Mouse (Mus musculus): ENCODE measurements around the gene Pde4d. TPM values are rescaled to one million over a fixed set of nuclear protein-coding genes. Genes with fewer than 3 reads are reported as not detected.

The Pde4d gene
- polyA plus RNA-seq, 1 experiment = 33.8 TPM

DNA sequence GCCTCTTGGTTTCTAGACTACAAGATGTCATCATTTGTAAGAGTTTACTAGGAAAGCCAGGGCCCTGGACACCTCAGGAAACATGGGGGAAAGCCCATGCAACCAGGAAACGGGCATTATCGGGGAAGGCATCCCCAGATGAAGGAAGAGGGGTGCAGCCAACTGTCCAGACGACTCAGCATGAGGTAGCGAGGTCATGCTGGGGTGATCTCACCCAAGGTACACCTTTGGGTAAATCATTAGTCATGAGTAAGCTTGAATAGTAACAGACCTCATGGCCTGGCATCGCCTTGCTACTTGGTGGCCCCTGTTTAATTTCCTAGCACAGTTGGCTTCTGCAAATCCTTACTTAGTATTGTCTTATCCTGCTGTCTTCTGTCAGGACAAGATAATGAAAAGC, 1105.8 kb downstream of the Pde4d start:
- WGBS = 33% methylated on average over 5 of the region's 5 CpGs
- TF ChIP-seq POLR2A (IDR thresholded peaks at IDR 0.05; ENCODE audit: borderline replicate concordance, insufficient read depth, low read length) (no peak), CTCF (IDR thresholded peaks at IDR 0.05; ENCODE audit: borderline replicate concordance, insufficient read depth, low read depth, low read length) (no peak)
- no peak overlapping the region for H3K4me3 ChIP-seq (replicated peaks; ENCODE audit: insufficient read depth, low read depth, low read length)

DNA sequence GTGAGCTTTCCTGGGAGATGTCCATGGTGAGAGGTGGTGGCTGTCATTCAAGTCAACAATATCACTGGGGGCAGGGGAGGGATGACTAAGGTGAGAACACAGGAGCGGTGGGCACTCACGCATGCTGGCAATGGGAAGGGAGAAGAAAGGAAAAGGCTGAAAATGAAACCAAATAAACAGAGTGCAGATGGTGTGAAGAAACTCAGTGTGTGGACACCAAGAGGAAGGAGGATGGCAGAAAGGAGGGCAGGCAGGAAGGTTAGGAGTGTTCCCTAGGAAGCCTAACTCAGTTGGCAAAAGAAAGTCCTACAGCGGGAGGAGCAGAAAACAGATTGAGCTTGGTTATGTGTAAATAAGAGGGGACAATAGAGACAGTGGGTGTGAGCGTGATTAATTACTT, 1107.1 kb downstream of the Pde4d start:
- 41% methylated on average over 4 of the region's 4 CpGs for WGBS

More for the DNA sequence above, 1105.8 kb downstream of the Pde4d start:
- peak; percentile 68 to 78 for DNase-seq
- Histone ChIP-seq H3K27me3 (ENCODE audit: control insufficient read depth, insufficient read depth, low read length) (no peaks in the 10 kb centered on the region), H3K4me1 (ENCODE audit: control insufficient read depth, insufficient read depth, low read length) (peaks cover 5% of the 10 kb centered on the region), H3K27ac (ENCODE audit: insufficient read depth, low read length) (no peak overlapping the region)

DNA sequence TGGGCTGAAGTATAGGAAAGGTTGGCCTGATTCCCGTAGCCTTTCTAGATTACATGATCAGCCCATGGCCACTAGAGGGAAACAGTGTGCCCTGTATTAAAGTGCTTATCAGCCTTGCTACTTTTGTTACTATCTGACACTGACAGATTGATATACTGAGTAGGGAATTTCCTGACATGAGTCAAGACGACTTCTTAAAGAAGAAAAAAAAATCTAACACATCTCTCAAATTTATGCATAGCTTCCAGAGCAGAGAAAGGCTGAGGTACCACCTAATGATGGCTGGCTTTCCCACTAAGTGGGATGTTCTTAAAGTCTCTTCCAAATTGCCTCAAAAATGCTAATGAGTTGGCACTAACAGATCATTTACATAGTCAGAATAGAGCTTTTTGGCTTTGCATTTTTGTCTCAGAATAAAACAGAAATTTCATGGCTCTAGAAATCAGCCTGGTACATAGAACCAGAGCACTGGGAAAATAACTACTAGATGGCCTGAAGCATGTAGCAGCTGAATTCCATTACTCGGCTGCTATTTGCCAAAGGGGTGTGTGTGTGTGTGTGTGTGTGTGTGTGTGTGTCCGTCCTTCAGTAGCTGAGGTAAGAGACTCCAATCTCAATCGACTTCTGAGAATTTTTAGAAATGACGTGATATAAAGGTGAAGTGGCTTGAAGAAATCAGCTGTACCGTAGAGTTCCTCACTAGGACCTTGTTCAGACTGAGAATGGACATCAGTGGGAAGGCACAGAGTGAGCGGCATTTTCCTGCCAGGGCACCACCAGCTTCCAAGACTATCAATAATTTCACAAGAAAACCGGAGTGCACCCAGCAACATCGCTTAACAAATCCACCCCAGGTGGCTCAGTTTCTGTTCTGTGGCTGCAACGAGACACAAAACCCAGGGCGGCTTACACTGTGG, 1108.9 kb downstream of the Pde4d start:
- 76% methylated on average over 12 of the region's 12 CpGs for WGBS
- peak in 1 of 2 experiments; percentile 54 for DNase-seq
- H3K4me1 ChIP-seq (ENCODE audit: control insufficient read depth, insufficient read depth, low read length) = peaks cover 5% of the 10 kb centered on the region
- no peaks in the 10 kb centered on the region for H3K27me3 ChIP-seq (ENCODE audit: control insufficient read depth, insufficient read depth, low read length)
- H3K4me3 ChIP-seq (replicated peaks; ENCODE audit: insufficient read depth, low read depth, low read length) = no peak overlapping the region
- H3K27ac ChIP-seq (ENCODE audit: insufficient read depth, low read length) = no peak overlapping the region
- peak; percentile 32; the same call in 1 of the 2 replicates for TF ChIP-seq CTCF (IDR thresholded peaks at IDR 0.05; ENCODE audit: borderline replicate concordance, insufficient read depth, low read depth, low read length)
- TF ChIP-seq POLR2A (IDR thresholded peaks at IDR 0.05; ENCODE audit: borderline replicate concordance, insufficient read depth, low read length) = no peak

More for the DNA sequence above, 1107.1 kb downstream of the Pde4d start:
- no peak overlapping the region for H3K4me3 ChIP-seq (replicated peaks; ENCODE audit: insufficient read depth, low read depth, low read length)
- H3K4me1 ChIP-seq (ENCODE audit: control insufficient read depth, insufficient read depth, low read length) = peaks cover 5% of the 10 kb centered on the region
- no peaks in the 10 kb centered on the region for H3K27me3 ChIP-seq (ENCODE audit: control insufficient read depth, insufficient read depth, low read length)
- H3K27ac ChIP-seq (ENCODE audit: insufficient read depth, low read length) = peak overlapping the region; percentile 19
- no peak for TF ChIP-seq POLR2A (IDR thresholded peaks at IDR 0.05; ENCODE audit: borderline replicate concordance, insufficient read depth, low read length)
- TF ChIP-seq CTCF (IDR thresholded peaks at IDR 0.05; ENCODE audit: borderline replicate concordance, insufficient read depth, low read depth, low read length) = no peak
- DNase-seq = peak; percentile 44 to 61

DNA sequence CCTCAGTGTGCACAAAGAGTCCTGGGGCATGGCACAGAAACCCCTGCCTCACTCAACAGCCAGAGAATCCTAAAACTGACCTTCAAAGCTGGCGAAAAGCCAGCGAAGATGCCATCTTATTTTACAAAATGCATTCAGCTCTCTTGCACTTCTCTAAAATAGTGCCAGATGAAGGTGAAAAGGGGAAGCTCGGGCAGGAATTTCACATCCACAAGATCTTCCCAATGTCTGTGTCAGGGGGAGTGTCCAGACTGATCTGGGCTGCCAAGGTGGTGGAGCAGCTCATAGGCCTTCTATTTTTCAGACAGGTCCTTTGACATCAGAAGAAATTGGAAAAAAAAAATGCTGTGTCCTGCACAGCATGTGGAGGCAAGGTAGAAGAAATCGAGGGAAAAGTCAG, 1110.5 kb downstream of the Pde4d start:
- DNase-seq = no peak
- Histone ChIP-seq H3K4me1 (ENCODE audit: control insufficient read depth, insufficient read depth, low read length) (peaks cover 5% of the 10 kb centered on the region), H3K27ac (ENCODE audit: insufficient read depth, low read length) (no peak overlapping the region), H3K27me3 (ENCODE audit: control insufficient read depth, insufficient read depth, low read length) (no peaks in the 10 kb centered on the region), H3K4me3 (replicated peaks; ENCODE audit: insufficient read depth, low read depth, low read length) (no peak overlapping the region)
- TF ChIP-seq CTCF (IDR thresholded peaks at IDR 0.05; ENCODE audit: borderline replicate concordance, insufficient read depth, low read depth, low read length) = no peak
- no peak for TF ChIP-seq POLR2A (IDR thresholded peaks at IDR 0.05; ENCODE audit: borderline replicate concordance, insufficient read depth, low read length)
- WGBS = 80% methylated on average over 4 of the region's 4 CpGs

DNA sequence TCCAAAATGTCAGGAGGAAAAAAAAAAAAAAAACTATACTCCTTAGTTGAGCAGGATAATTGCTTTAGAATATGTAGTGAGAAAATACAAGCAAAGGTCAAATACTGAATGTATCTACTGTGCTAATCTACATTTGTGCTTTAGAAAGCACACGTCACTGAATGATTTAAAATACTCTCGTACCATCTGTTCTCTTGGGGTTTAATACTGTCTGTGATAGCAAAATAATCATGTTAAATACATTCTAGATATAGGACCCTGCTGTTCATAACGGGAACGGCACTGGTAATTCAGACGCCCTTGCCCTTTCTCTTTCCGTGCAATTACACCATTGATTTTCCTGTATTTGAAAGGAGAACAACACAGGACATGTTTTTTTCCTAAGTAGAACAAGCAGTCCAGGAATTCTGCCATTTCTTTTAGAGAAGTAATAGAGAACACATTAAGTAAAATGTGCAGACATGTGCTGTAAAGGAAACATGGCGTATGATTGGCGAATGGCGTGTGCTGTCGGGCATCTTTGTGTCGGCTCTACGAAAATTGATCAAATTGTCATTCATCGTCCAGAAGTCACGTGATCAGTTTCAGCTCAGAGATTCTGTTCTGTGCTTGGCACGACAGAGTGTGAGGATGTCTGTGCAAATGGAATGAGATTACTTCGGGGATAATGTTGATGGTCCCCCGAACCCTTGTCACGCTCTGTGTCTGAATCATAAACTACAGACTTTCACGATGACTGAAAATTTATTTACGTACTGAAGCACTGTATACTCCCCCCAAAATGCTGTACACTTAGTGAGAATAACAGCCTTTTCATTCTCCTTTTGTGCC, 1119.1 kb downstream of the Pde4d start:
- Histone ChIP-seq H3K27me3 (ENCODE audit: control insufficient read depth, insufficient read depth, low read length) (no peaks in the 10 kb centered on the region), H3K4me1 (ENCODE audit: control insufficient read depth, insufficient read depth, low read length) (no peaks in the 10 kb centered on the region), H3K27ac (ENCODE audit: insufficient read depth, low read length) (no peak overlapping the region), H3K4me3 (replicated peaks; ENCODE audit: insufficient read depth, low read depth, low read length) (no peak overlapping the region)
- no peak for TF ChIP-seq CTCF (IDR thresholded peaks at IDR 0.05; ENCODE audit: borderline replicate concordance, insufficient read depth, low read depth, low read length)
- no peak for TF ChIP-seq POLR2A (IDR thresholded peaks at IDR 0.05; ENCODE audit: borderline replicate concordance, insufficient read depth, low read length)
- no peak for DNase-seq
- 82% methylated on average over 20 of the region's 20 CpGs for WGBS

DNA sequence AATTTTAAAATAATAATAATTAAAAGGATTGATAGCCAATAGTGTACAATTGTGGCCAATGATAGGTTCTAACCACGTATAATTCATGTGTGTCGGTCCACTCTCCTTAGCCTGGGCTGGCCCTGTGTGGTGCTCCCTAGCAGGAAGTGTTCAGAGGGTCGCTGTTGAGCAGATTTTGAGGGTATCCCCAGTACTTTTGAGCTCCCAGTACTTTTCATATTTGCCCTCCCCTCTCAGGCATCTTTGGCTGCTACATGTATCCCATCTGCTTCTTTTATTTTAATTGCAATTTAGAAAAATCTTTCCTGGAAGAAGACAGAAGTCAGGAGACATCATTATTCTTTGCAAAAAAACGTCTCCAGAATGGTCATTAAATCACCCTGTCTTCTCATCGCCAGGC, 1119.7 kb downstream of the Pde4d start:
- no peak overlapping the region for H3K27ac ChIP-seq (ENCODE audit: insufficient read depth, low read length)
- DNase-seq = no peak
- no peaks in the 10 kb centered on the region for H3K27me3 ChIP-seq (ENCODE audit: control insufficient read depth, insufficient read depth, low read length)
- 75% methylated on average over 5 of the region's 5 CpGs for WGBS
- TF ChIP-seq POLR2A (IDR thresholded peaks at IDR 0.05; ENCODE audit: borderline replicate concordance, insufficient read depth, low read length) = no peak
- no peak for TF ChIP-seq CTCF (IDR thresholded peaks at IDR 0.05; ENCODE audit: borderline replicate concordance, insufficient read depth, low read depth, low read length)
- no peaks in the 10 kb centered on the region for H3K4me1 ChIP-seq (ENCODE audit: control insufficient read depth, insufficient read depth, low read length)
- H3K4me3 ChIP-seq (replicated peaks; ENCODE audit: insufficient read depth, low read depth, low read length) = no peak overlapping the region

DNA sequence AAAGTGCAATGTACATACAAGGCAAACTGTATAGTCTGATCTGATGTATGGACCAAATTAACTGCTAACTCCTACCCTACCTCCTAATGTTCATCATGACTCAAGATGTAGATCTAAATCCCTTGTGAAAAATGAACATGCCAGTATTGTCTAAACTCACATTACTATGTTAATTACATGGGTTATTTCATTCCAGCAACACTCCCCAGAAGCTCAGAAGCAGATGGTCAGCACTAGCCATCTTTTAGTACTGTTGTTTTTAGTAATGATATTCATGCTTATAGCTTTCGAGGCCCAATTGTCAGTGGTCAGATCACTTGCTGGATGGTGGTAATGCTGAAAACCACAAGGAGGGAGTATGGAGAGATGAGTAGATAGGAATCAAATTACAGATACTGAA, 1127.0 kb downstream of the Pde4d start:
- WGBS = 72% methylated on average over 1 of the region's 1 CpGs
- Histone ChIP-seq H3K4me1 (ENCODE audit: control insufficient read depth, insufficient read depth, low read length) (peaks cover 8% of the 10 kb centered on the region; the same call in 1 of the 2 replicates), H3K27me3 (ENCODE audit: control insufficient read depth, insufficient read depth, low read length) (no peaks in the 10 kb centered on the region), H3K27ac (ENCODE audit: insufficient read depth, low read length) (no peak overlapping the region), H3K4me3 (replicated peaks; ENCODE audit: insufficient read depth, low read depth, low read length) (no peak overlapping the region)
- TF ChIP-seq POLR2A (IDR thresholded peaks at IDR 0.05; ENCODE audit: borderline replicate concordance, insufficient read depth, low read length) (no peak), CTCF (IDR thresholded peaks at IDR 0.05; ENCODE audit: borderline replicate concordance, insufficient read depth, low read depth, low read length) (no peak)
- no peak for DNase-seq
